Mouse (Mus musculus): ENCODE measurements at regions not wholly inside any gene's neighbourhood (a gene's known extent, or its start where the extent isn't known, plus 50 kb on each side); places are given as distances from the start of the nearest gene placed in this dataset.

DNA sequence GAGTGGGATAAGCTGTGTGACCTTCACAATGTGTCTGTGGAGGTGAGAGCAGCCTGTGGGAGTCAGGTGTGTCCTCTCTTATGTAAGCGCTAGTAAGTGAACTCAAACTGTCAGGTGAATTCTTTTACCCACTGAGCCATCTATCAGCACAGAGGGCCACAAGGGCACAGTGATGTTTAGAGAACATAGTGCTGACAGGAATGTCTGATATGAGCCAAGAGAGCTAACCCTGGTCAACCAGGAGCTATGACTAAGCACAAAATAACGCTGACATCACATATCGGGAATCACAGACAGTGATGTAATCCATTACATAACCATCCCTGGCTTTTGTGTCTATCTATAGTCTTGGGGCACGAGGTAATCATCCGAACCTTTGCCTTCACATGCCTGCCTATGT is 669.4 kb upstream of the Tbl1xr1 start:
- TF ChIP-seq CTCF (IDR thresholded peaks at IDR 0.05; ENCODE audit: low read depth) (no peak), EP300 (IDR thresholded peaks at IDR 0.05; ENCODE audit: low read depth) (no peak)

Data from liver, embryonic 14.5 days (tissue).